Mouse (Mus musculus) heart, adult 2 months (tissue): ENCODE results near the gene Gch1.

Experiments used
- CTCF ChIP-seq: fragments of 200-600 bp; IDR thresholded peaks from 2 replicates; pipeline ENCODE4 v1.8.1; 2022; ENCODE audit warnings: antibody characterized with exemption, mild to moderate bottlenecking, moderate library complexity
- EP300 ChIP-seq: fragments of 200-500 bp; IDR thresholded peaks from 2 replicates; pipeline ENCODE4 v1.6.1; 2011; ENCODE audit warnings: low read depth, low read length, control low read depth; ENCODE audit not compliant: insufficient read depth
- POLR2A ChIP-seq: fragments of 200-500 bp; IDR thresholded peaks from 2 replicates; pipeline ENCODE4 v1.6.1; 2011; ENCODE audit warnings: mild to moderate bottlenecking, low read depth, low read length, control low read depth; ENCODE audit not compliant: insufficient read depth

DNA sequence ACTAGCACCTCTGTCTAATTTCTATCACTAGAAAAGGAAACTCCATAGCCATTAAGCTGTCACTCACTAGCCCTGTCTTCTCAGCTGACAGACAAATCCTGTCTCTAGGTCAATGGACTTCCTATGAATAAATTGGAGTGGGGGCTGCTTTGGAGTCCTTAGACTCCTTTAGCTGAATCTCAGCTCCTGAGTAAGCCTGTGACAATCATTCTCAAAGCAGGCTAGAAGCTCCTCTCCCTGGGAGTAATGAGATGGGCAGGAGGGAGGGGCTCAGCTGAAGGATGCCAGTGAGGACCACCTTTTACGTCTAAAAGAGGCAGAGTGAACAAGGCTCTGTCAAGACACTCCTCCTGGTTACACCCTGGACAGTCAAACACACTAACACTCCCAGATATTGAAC, 2.0 kb downstream of the Gch1 start:
- TF ChIP-seq POLR2A (no peak), EP300 (no peak), CTCF (no peak)
